Mouse (Mus musculus) midbrain, embryonic 10.5 days (tissue): ENCODE data around the gene Nagpa. TPM values are rescaled to one million over a fixed set of nuclear protein-coding genes. Genes with fewer than 3 reads are reported as not detected.
A peak's percentile ranks its signal among the peaks of the same experiment; 100 is the strongest.

ENCODE experiments used
- DNase-seq: peaks from one replicate; pipeline ENCODE4 v3.0.0-alpha.2; 2017; ENCODE audit warnings: low spot score
- H3K27ac ChIP-seq: fragments of 300-500 bp; sonication (generic); replicated peaks from 2 replicates; pipeline ENCODE4 v1.5.1; 2016; ENCODE audit warnings: mild to moderate bottlenecking
- H3K27me3 ChIP-seq: fragments of 300-500 bp; sonication (generic); 2 replicates; pipeline ENCODE4 v1.6.1; 2016; ENCODE audit warnings: low read depth, mild to moderate bottlenecking; ENCODE audit not compliant: poor library complexity, severe bottlenecking
- H3K36me3 ChIP-seq: fragments of 300-500 bp; sonication (generic); 2 replicates; pipeline ENCODE4 v1.6.1; 2016; ENCODE audit warnings: mild to moderate bottlenecking, moderate library complexity
- H3K4me1 ChIP-seq: fragments of 300-500 bp; sonication (generic); 2 replicates; pipeline ENCODE4 v1.6.1; 2016
- H3K4me3 ChIP-seq: fragments of 300-500 bp; sonication (generic); 2 replicates; pipeline ENCODE4 v1.5.1; 2016; ENCODE audit warnings: mild to moderate bottlenecking, moderate library complexity
- H3K9me3 ChIP-seq: fragments of 300-500 bp; sonication (generic); replicated peaks from 2 replicates; pipeline ENCODE4 v1.6.1; 2016; ENCODE audit warnings: mild to moderate bottlenecking
- WGBS: fragments of 180-500 bp; shearing (Covaris S2); methylation state at CpG from one replicate; pipeline ENCODE4 v1.1.7; 2016; 5-methylcytosine and 5-hydroxymethylcytosine counted together
- polyA plus RNA-seq: library from polyadenylated mRNA; unstranded; fragments of >200 nt; fragmentation: Nextera tagmentation; extraction: Ambion mirVana; gene quantifications from 2 replicates; pipeline ENCODE4 v1.2.1, GENCODE M21; 2016

The Nagpa gene
- polyA plus RNA-seq, 1 experiment from 2014 or later, result 18.9 TPM

GRCm38 (mm10) chr16:5217341-5218133 lies 13.7 kb upstream of the Nagpa start:
- no peak overlapping the region for H3K27ac ChIP-seq
- DNase-seq, result no peak
- no peaks in the 10 kb centered on the region for H3K27me3 ChIP-seq
- no peak overlapping the region for H3K4me3 ChIP-seq
- no peaks in the 10 kb centered on the region for H3K36me3 ChIP-seq
- WGBS, result 57% methylated on average over 5 of the region's 5 CpGs
- no peaks in the 10 kb centered on the region for H3K4me1 ChIP-seq
- H3K9me3 ChIP-seq, result no peaks in the 10 kb centered on the region

- WGBS, result 78% methylated on average over 6 of the region's 6 CpGs
- Histone ChIP-seq H3K36me3 (no peaks in the 10 kb centered on the region), H3K4me1 (no peaks in the 10 kb centered on the region), H3K27me3 (no peaks in the 10 kb centered on the region), H3K9me3 (no peaks in the 10 kb centered on the region), H3K4me3 (no peak overlapping the region), H3K27ac (no peak overlapping the region)
- no peak for DNase-seq
These were observed 12.9 kb upstream of the Nagpa start for GRCm38 (mm10) chr16:5216686-5217085.

- WGBS, result 93% methylated on average over 2 of the region's 2 CpGs
- H3K9me3 ChIP-seq, result no peaks in the 10 kb centered on the region
- no peaks in the 10 kb centered on the region for H3K27me3 ChIP-seq
- no peaks in the 10 kb centered on the region for H3K4me1 ChIP-seq
- H3K36me3 ChIP-seq, result no peaks in the 10 kb centered on the region
- no peak for DNase-seq
- H3K27ac ChIP-seq, result no peak overlapping the region
- H3K4me3 ChIP-seq, result no peak overlapping the region
These were observed 10.3 kb upstream of the Nagpa start for GRCm38 (mm10) chr16:5214126-5214525.

GRCm38 (mm10) chr16:5212150-5212549 lies 8.3 kb upstream of the Nagpa start:
- H3K4me3 ChIP-seq, result no peak overlapping the region
- H3K9me3 ChIP-seq, result no peaks in the 10 kb centered on the region
- H3K4me1 ChIP-seq, result no peaks in the 10 kb centered on the region
- no peak for DNase-seq
- 88% methylated on average over 3 of the region's 3 CpGs for WGBS
- H3K36me3 ChIP-seq, result no peaks in the 10 kb centered on the region
- H3K27ac ChIP-seq, result no peak overlapping the region
- no peaks in the 10 kb centered on the region for H3K27me3 ChIP-seq

- H3K4me1 ChIP-seq, result no peaks in the 10 kb centered on the region
- H3K36me3 ChIP-seq, result no peaks in the 10 kb centered on the region
- DNase-seq, result no peak
- H3K27ac ChIP-seq, result no peak overlapping the region
- no peak overlapping the region for H3K4me3 ChIP-seq
- no peaks in the 10 kb centered on the region for H3K27me3 ChIP-seq
- 80% methylated on average over 2 of the region's 2 CpGs for WGBS
- no peaks in the 10 kb centered on the region for H3K9me3 ChIP-seq
These were observed 6.6 kb upstream of the Nagpa start for GRCm38 (mm10) chr16:5210365-5210764.

GRCm38 (mm10) chr16:5206051-5206450 lies 2.2 kb upstream of the Nagpa start:
- no peak for DNase-seq
- Histone ChIP-seq H3K9me3 (no peaks in the 10 kb centered on the region), H3K4me3 (no peak overlapping the region), H3K27ac (no peak overlapping the region), H3K36me3 (no peaks in the 10 kb centered on the region), H3K27me3 (no peaks in the 10 kb centered on the region; the same call in 1 of the 2 replicates), H3K4me1 (peaks cover 19% of the 10 kb centered on the region)
- 79% methylated on average over 5 of the region's 5 CpGs for WGBS

GRCm38 (mm10) chr16:5205431-5205970 lies 1.7 kb upstream of the Nagpa start:
- Histone ChIP-seq H3K9me3 (no peaks in the 10 kb centered on the region), H3K27ac (no peak overlapping the region), H3K27me3 (no peaks in the 10 kb centered on the region; the same call in 1 of the 2 replicates), H3K4me1 (peaks cover 19% of the 10 kb centered on the region), H3K4me3 (no peak overlapping the region), H3K36me3 (no peaks in the 10 kb centered on the region)
- DNase-seq, result no peak
- WGBS, result 86% methylated on average over 5 of the region's 5 CpGs

GRCm38 (mm10) chr16:5203200-5203599 lies 612 bp downstream of the Nagpa start:
- H3K36me3 ChIP-seq, result peaks cover 2% of the 10 kb centered on the region; the same call in 1 of the 2 replicates
- peak overlapping the region; percentile 93 for H3K4me3 ChIP-seq
- H3K27me3 ChIP-seq, result no peaks in the 10 kb centered on the region; the same call in 1 of the 2 replicates
- DNase-seq, result no peak
- H3K4me1 ChIP-seq, result peaks cover 19% of the 10 kb centered on the region
- WGBS, result 2% methylated on average over 36 of the region's 36 CpGs
- peak overlapping the region; percentile 81 for H3K27ac ChIP-seq
- H3K9me3 ChIP-seq, result no peaks in the 10 kb centered on the region

- peak overlapping the region; percentile 93 for H3K4me3 ChIP-seq
- 19% methylated on average over 4 of the region's 4 CpGs for WGBS
- H3K27ac ChIP-seq, result no peak overlapping the region
- H3K36me3 ChIP-seq, result peaks cover 2% of the 10 kb centered on the region; the same call in 1 of the 2 replicates
- peaks cover 19% of the 10 kb centered on the region for H3K4me1 ChIP-seq
- no peaks in the 10 kb centered on the region for H3K9me3 ChIP-seq
- no peaks in the 10 kb centered on the region; the same call in 1 of the 2 replicates for H3K27me3 ChIP-seq
- peak; percentile 47 for DNase-seq
These were observed 1.1 kb downstream of the Nagpa start for GRCm38 (mm10) chr16:5202681-5203080.

GRCm38 (mm10) chr16:5195080-5195479 lies 8.7 kb downstream of the Nagpa start:
- H3K36me3 ChIP-seq, result peaks cover 2% of the 10 kb centered on the region; the same call in 1 of the 2 replicates
- H3K4me1 ChIP-seq, result no peaks in the 10 kb centered on the region
- no peak overlapping the region for H3K27ac ChIP-seq
- peak; percentile 47 for DNase-seq
- no peak overlapping the region for H3K4me3 ChIP-seq
- H3K9me3 ChIP-seq, result no peaks in the 10 kb centered on the region
- H3K27me3 ChIP-seq, result no peaks in the 10 kb centered on the region
- WGBS, result 30% methylated on average over 6 of the region's 6 CpGs

GRCm38 (mm10) chr16:5186234-5186633 lies 17.6 kb downstream of the Nagpa start:
- Histone ChIP-seq H3K27me3 (no peaks in the 10 kb centered on the region), H3K9me3 (no peaks in the 10 kb centered on the region), H3K27ac (no peak overlapping the region), H3K4me3 (no peak overlapping the region), H3K36me3 (no peaks in the 10 kb centered on the region), H3K4me1 (peaks cover 6% of the 10 kb centered on the region)
- no peak for DNase-seq
- WGBS, result 78% methylated on average over 7 of the region's 7 CpGs

GRCm38 (mm10) chr16:5185691-5186090 lies 18.1 kb downstream of the Nagpa start:
- no peaks in the 10 kb centered on the region for H3K9me3 ChIP-seq
- peaks cover 6% of the 10 kb centered on the region for H3K4me1 ChIP-seq
- H3K36me3 ChIP-seq, result no peaks in the 10 kb centered on the region
- no peak overlapping the region for H3K27ac ChIP-seq
- H3K4me3 ChIP-seq, result no peak overlapping the region
- 77% methylated on average over 7 of the region's 7 CpGs for WGBS
- no peak for DNase-seq
- H3K27me3 ChIP-seq, result no peaks in the 10 kb centered on the region

- no peak for DNase-seq
- Histone ChIP-seq H3K27me3 (no peaks in the 10 kb centered on the region), H3K9me3 (no peaks in the 10 kb centered on the region), H3K4me3 (no peak overlapping the region), H3K27ac (no peak overlapping the region), H3K4me1 (peaks cover 6% of the 10 kb centered on the region), H3K36me3 (no peaks in the 10 kb centered on the region)
- WGBS, result 84% methylated on average over 5 of the region's 5 CpGs
These were observed 18.9 kb downstream of the Nagpa start for GRCm38 (mm10) chr16:5184956-5185355.
